Mouse (Mus musculus): ENCODE measurements at regions not wholly inside any gene's neighbourhood (a gene's known extent, or its start where the extent isn't known, plus 50 kb on each side); places are given as distances from the start of the nearest gene placed in this dataset.
"Not testable (repeated sequence)": the region's sequence is repeated elsewhere in the genome, so short reads cannot be mapped to it uniquely, and the experiment has no call there.

- no peak for DNase-seq (ENCODE audit: low read depth)
Measured at GRCm38 (mm10) chr12:117379103-117379850, 137.0 kb upstream of the Rapgef5 start.

DNA sequence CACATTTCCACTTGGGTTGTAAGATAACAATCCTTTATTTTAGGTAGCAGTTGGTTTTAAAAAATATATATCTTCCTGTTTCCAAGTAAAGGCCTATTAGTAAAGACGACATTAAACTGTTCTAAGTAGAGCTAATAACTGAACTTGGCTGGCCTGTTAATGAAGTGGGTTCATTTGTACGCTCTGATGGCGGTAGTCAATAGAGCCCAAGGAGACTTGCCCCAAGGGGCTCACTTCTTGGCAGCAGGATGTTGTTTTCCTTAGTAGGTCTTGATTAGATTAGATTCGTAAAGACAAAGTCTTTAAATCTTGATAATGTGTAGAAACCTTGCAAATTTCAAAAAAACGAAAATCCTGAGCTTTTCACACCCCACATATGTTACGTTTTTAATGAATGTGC lies 135.4 kb upstream of the Rapgef5 start:
- DNase-seq (ENCODE audit: low read depth) = no peak

- not testable (repeated sequence) for DNase-seq (ENCODE audit: low read depth)
Measured at GRCm38 (mm10) chr12:117382727-117383126, 133.6 kb upstream of the Rapgef5 start.

GRCm38 (mm10) chr12:117385072-117385666 lies 131.1 kb upstream of the Rapgef5 start:
- DNase-seq (ENCODE audit: low read depth) = peak; percentile 89

DNA sequence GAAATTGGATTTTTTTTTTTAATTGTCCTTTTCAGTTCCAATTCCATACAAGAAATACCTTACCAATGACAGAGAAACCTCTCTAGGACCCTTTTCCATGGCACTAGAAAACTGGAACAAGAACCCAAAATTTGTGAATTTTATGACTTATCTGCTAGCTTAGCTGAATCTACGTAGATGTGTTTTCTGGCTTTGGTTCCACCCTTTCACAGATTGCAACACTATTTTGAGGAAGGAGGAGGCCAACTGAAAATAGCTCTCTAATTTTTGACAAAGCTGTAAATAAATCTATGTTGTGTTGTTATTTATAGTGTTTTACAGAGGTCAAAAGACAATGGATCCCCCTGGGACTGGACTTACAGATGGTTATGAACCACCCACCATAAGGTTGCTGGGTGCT lies 130.6 kb upstream of the Rapgef5 start:
- DNase-seq (ENCODE audit: low read depth) = no peak

DNA sequence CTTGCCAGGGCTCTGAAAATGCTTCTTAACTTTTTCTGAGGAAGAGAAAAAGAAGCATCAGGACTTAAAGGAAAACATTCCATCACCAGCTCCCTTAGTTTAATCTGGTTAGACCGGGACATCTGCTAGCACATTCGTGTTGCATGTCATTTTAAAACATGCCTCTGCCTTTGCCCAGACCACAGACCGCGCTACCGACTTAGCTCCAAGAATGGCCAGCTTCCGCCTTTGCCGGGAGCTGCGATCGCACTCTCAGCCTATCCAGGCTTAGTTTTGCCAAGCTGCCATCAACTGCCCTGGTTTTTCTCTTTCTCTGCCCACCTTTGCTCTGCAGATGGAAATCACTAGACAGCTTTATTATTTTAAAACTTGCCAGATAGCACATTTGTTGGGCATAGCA lies 129.3 kb upstream of the Rapgef5 start:
- no peak for DNase-seq (ENCODE audit: low read depth)

- no peak for DNase-seq (ENCODE audit: low read depth)
Measured at GRCm38 (mm10) chr12:117389516-117390347, 126.5 kb upstream of the Rapgef5 start.

GRCm38 (mm10) chr12:117397512-117397911 lies 118.8 kb upstream of the Rapgef5 start:
- no peak for DNase-seq (ENCODE audit: low read depth)

GRCm38 (mm10) chr12:117403513-117404156 lies 112.6 kb upstream of the Rapgef5 start:
- peak; percentile 83 for DNase-seq (ENCODE audit: low read depth)

DNA sequence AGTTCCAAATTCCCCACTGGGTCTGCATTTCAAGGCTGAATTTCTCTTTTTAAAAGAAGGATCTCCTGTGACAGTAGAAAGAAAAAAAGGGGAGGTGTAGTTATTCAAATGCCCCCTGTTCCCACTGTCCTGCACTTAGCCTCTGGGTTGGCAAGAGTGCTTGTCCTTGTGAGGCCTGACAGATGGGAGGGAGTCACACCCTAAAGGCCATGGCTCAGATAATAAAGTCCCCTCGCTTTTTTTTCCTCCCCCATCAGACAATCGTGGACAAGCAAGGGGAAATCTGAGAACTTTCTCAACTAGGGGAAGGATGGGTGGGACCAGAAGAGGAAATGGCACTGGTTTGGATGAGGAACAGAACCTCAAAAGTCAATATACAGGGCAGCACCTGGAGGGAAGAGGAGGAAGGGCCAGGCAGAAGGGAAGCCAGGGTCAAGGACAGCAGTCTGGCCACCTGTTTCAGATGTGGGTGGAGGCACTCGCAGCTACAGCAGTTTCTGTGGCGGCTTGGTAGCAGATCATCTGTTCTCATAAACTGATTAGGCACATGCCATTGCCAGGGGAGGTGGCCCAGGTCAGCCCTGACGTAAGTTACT lies 112.0 kb upstream of the Rapgef5 start:
- DNase-seq (ENCODE audit: low read depth) = no peak

- peak; percentile 65 for DNase-seq (ENCODE audit: low read depth)
Measured at GRCm38 (mm10) chr12:117406832-117407231, 109.4 kb upstream of the Rapgef5 start.

- no peak for DNase-seq (ENCODE audit: low read depth)
Measured at GRCm38 (mm10) chr12:117410604-117411003, 105.7 kb upstream of the Rapgef5 start.

DNA sequence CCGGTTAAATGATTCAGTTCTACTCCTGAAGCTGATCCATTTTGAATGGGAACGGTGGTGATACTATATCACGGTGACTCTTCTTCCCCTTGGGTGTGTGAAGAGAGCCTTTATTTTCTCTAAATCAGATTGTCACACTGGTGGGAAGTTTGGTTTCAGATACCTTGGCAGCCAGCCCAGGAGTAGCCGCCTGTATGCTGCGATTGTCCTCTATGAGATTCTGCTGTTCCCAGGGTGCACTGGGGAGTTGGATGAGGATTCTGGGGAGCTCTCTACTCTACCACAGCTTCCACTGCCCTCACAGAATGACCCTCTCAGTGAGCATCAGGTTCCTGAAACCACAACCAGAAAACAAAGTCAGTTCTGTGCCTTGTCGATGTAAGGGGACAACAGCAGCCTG lies 104.0 kb upstream of the Rapgef5 start:
- DNase-seq (ENCODE audit: low read depth) = no peak

- peak; percentile 31 for DNase-seq (ENCODE audit: low read depth)
Measured at GRCm38 (mm10) chr12:117412779-117413505, 103.3 kb upstream of the Rapgef5 start.

- DNase-seq (ENCODE audit: low read depth) = no peak
Measured at GRCm38 (mm10) chr12:117414020-117414419, 102.3 kb upstream of the Rapgef5 start.

- DNase-seq (ENCODE audit: low read depth) = no peak
Measured at GRCm38 (mm10) chr12:117415146-117415545, 101.1 kb upstream of the Rapgef5 start.

GRCm38 (mm10) chr12:117417991-117418390 lies 98.3 kb upstream of the Rapgef5 start:
- DNase-seq (ENCODE audit: low read depth) = peak; percentile 64

DNA sequence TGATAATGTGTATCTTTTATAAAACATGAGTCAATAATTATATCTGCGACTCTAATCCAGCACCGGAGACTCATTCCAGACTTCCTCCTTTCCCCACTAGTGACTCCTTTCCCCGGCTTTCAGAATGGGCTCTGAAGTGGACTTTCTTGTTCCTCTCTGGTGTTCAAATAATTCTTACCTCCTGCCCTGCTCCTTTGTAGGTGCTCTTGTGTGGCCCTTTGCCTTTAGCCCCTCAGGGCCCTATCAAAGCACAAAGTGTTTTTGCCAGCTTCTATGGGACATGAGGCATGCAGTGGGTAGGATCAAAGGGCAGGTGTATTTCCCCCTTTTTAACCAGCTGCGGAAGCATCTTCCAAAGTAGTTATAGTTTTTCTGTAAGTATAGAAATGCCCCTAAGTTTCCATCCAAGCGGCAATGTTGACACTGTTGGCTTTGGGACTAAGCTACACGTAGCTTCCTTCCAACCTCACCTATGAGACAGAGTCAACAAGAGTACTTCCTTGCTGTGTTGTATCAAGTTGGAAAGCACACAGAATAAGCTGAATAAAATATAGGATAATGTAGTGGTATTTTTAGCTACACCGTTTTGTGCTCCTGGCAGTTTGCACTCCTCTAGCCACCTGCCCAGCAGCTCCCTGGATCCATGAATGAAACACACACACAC lies 93.8 kb upstream of the Rapgef5 start:
- no peak for DNase-seq (ENCODE audit: low read depth)

DNA sequence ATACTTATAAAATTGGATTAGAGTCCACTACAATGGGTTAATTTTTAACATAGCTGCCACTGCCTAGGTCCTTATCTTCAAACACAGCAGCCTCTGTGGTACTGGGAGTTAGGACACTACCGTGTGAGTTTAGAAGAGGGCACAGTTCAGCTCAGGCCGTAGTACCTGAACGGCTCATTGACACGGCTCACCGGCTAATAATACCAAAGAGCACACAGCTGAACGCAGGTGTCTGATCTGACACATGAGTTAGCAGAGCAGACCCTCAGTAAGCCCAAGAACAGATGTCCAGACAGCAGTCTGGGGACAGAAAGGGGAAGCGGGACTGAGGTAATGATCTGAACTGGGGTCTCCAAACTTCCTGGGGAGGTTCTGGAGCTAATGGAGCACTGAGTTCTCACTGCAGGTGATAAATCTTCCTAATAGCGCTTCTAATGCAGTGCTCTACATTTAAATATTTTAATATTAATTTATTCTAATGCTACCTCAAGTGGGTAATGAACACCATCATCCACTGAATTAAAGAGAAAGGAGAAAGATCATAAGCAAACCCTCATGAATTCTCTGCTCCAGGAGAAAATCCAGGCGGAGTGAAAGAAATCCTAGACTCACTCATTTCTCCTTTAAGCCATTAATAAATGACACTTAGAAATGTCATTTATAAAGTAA lies 90.8 kb upstream of the Rapgef5 start:
- DNase-seq (ENCODE audit: low read depth) = no peak

DNA sequence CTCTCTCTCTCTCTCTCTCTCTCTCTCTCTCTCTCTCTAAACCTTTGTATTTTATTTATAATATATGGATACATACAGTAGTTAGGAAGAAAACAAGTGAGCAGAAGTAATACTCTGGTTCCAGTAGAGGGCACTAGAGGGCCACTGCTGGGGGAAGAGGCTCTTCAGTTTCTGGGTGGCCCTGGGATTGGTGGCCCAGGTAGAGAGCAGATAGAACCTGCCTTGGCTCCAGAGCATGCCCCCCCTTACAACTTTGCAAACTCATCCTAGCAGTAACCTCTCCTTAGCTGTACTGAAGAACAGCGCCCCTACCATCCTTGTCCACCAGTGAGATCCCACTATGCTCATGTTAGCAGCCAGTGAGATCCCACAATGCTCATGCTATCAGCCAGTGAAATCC lies 88.8 kb upstream of the Rapgef5 start:
- DNase-seq (ENCODE audit: low read depth) = peak; percentile 83

Data from induced T-regulatory cell, adult 2 months (primary cell).